Mouse (Mus musculus) urinary bladder, postnatal 25 days (tissue): ENCODE data around the gene Rad21l.
"Not testable (repeated sequence)": the region's sequence is repeated elsewhere in the genome, so short reads cannot be mapped to it uniquely, and the experiment has no call there.

Experiments
- DNase-seq: peaks from one replicate; pipeline ENCODE4 v3.0.0; 2022; ENCODE audit warnings: low spot score

Gene Rad21l

DNA sequence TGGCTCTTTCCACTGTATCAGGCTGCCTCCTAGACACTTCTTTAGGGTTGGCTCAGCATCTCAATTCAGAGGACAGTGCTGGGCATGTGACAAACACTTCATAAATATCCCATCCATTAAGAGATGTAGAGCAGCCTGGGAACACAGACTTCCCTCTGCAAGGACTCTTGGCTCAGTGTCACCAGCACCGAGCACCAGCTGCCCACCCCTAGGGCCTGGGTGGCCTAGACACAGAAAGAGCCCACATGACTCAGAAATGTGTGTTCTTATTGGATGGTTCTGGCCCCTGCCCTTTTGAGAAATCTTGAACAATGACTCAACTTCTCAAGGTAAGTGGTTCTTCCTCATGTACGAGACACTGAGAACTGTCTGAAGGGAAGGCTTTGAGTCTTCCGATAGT, 40.3 kb downstream of the Rad21l start:
- no peak for DNase-seq

DNA sequence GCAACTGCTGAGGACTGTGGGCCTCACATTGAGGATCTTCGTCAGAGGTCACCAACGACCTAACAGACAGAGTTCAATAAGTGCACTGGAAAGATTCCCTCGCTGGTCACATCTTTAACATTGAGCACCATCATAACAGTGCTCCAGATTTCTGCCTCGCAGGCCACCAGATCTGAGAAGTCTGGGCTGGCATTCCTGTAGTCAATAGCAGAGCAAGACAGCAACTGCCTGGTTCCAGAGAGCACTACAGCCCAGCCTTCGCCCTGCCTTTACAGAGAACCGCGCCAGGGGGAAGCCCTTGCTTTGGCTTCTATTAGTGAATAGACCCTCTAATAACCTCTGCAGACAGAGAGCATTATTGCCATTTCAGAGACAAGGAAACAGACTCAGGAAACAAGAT, 42.0 kb downstream of the Rad21l start:
- DNase-seq = no peak

GRCm38 (mm10) chr2:151623776-151624175, 44.6 kb downstream of the Rad21l start:
- DNase-seq = no peak

DNA sequence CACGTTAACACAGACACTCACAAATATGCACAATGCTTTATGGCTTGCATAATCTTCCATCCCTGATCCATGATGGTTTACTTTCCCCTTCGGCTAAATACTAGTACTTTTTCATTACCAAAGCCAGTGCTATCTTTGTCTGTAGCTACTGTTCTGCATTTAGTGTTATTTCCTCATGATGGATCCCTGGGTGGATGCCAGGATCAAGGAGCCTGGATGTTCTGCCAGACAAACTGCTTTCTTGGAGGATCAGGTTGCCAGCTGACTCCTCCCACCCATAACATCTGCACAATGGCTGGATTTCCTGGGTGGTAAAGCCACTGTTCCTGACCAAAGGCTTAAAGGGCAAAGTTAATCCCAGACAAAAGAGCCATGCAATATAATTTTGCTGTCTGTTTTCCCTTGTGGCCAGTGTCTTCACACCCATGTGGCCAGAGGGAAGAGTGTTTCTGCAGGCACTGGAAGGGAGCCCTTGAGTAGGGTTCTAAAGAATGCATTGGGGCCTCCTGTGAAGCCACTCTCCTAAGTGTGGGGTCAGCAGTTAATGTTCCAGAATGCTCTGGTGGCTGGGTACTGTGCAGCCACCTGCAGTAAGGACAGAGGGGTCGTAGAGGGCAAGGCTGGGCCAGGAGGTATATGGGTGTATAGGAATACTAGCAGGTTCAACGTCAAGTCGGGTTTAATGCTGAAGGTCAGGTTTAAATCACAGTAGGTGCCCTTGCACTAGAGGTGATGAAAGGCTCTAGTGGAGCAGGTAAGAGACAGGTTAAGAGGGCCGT, 51.6 kb downstream of the Rad21l start:
- no peak for DNase-seq

GRCm38 (mm10) chr2:151615779-151616178, 52.6 kb downstream of the Rad21l start:
- not testable (repeated sequence) for DNase-seq

GRCm38 (mm10) chr2:151609974-151610373, 58.4 kb downstream of the Rad21l start:
- no peak for DNase-seq

GRCm38 (mm10) chr2:151608435-151608834, 59.9 kb downstream of the Rad21l start:
- no peak for DNase-seq

GRCm38 (mm10) chr2:151605437-151605987, 62.8 kb downstream of the Rad21l start:
- no peak for DNase-seq

GRCm38 (mm10) chr2:151603630-151604029, 64.7 kb downstream of the Rad21l start:
- DNase-seq = no peak

DNA sequence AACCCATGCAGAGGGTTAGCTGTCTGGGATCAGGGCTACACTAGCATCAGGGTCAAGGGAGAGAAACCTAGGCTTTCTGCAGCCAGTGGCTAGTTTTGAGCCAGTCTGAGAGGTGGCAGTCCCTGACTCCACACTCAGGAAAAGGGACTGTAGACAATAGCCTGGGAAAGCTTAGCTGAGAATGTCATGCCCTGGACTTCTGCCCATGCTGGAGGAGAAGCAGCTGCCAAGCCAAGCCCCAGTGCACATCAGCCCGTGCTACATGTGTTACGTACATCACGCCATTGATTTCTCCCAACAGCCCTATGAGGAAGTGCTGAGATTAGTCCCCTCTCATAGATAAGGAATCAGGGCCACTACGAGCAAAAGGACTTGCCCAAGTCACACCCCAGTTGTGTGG, 66.2 kb downstream of the Rad21l start:
- DNase-seq = no peak

DNA sequence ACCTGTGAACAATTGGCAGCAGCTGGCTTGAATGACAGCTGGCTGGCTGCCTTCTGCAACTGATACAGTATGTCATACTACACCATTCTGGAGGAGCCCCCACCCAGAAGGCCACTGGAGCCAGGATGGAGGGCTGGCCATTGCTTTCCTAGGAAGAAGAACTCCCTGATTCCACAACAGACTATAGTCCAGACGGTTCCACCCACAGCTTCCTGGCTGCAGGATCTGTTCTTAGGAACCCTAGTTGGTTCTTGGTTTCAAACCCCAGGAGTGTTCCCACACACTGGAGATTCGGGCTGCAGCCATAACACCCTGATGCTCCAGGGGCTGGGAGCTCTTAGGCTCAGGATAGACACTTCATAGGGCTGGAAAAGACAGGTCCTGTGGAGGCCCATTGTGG, 70.3 kb downstream of the Rad21l start:
- no peak for DNase-seq
